Mouse (Mus musculus): ENCODE data around the gene Gpcpd1.

GRCm38 (mm10) chr2:132571301-132571700 is 16.2 kb downstream of the Gpcpd1 start:
- TF ChIP-seq EP300 (optimal IDR thresholded peaks at IDR 0.05) (no peak), CTCF (IDR thresholded peaks at IDR 0.05; ENCODE audit: low read depth) (no peak)
